Mouse (Mus musculus) bone marrow macrophage, adult 2 months (primary cell): Measurements from ENCODE around the gene Ackr4. TPM values are rescaled to one million over a fixed set of nuclear protein-coding genes. Genes with fewer than 3 reads are reported as not detected.
A peak's percentile ranks its signal among the peaks of the same experiment; 100 is the strongest.

ENCODE experiments used
- H3K27ac ChIP-seq: 2 replicates; pipeline ENCODE4 v1.5.1; 2012; ENCODE audit warnings: low read depth, low read length; ENCODE audit not compliant: insufficient read depth
- H3K4me1 ChIP-seq: 2 replicates; pipeline ENCODE4 v1.6.1; 2012; ENCODE audit warnings: low read length; ENCODE audit not compliant: control insufficient read depth, insufficient read depth
- H3K4me3 ChIP-seq: 2 replicates; pipeline ENCODE4 v1.5.1; 2012; ENCODE audit warnings: mild to moderate bottlenecking, low read length, moderate library complexity; ENCODE audit not compliant: insufficient read depth
- CTCF ChIP-seq: IDR thresholded peaks from 2 replicates; pipeline ENCODE4 v1.5.1; 2012; ENCODE audit warnings: low read depth, mild to moderate bottlenecking, low read length, moderate library complexity
- POLR2A ChIP-seq: IDR thresholded peaks from 2 replicates; pipeline ENCODE4 v1.6.1; 2012; ENCODE audit warnings: mild to moderate bottlenecking, low read depth, low read length, borderline replicate concordance
- polyA plus RNA-seq: library from polyadenylated mRNA; stranded (reverse); fragments of >200 nt; gene quantifications from 2 replicates; pipeline ENCODE4 v1.2.4, GENCODE M21; 2012; ENCODE audit not compliant: missing spikeins, insufficient read depth, insufficient read length

Gene Ackr4
- polyA plus RNA-seq, 1 experiment: not detected

DNA sequence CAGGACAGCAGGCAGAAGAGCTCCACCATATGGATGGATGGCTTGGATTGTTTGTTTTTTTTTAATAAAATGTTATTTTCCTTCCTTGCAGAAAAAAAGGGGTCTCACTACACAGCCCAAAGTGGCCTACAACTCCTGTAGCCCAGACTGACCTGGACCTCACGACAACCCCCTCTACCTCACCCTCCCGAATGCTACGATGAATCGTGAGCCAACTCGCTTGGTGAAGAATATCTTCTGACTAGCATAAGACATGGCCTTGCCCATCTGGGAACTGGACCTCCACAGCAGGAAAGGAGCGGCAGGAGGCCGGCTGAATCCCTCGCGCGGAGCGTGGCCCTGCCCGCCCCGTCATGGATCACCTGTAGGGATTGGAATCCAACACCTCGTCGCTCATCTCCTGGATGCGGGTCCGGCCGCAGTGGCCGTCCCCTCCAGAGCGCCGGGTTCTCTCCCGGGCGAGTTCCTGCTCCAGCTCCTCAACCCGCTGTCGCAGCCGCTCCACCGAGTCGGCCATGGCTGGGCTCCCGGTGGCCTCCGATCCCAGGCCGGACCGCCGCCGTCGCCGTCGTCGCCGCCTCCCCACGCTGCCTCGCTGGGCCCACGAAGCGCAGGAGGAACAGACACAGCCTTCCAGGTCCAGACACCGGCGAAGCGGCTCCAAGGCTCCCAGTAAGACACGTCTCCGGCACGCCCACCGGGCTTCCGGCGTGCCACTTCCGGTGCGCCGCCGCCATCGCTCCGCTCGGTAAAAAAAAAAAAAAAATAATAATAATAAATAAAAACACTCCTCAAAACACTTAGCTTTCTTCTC lies 64.1 kb downstream of the Ackr4 start, which contains the start of gene Uba5:
Gene Uba5 (minus strand): TSS at position 705 of the 814 bp plus-strand sequence.
- no peak for TF ChIP-seq CTCF
- no peak for TF ChIP-seq POLR2A
- Histone ChIP-seq H3K27ac (peak within 1 kb of the TSS; percentile 44; the same call in 1 of the 2 replicates), H3K4me3 (peak within 1 kb of the TSS; percentile 95), H3K4me1 (peaks cover 6% of the 10 kb centered on the region)

DNA sequence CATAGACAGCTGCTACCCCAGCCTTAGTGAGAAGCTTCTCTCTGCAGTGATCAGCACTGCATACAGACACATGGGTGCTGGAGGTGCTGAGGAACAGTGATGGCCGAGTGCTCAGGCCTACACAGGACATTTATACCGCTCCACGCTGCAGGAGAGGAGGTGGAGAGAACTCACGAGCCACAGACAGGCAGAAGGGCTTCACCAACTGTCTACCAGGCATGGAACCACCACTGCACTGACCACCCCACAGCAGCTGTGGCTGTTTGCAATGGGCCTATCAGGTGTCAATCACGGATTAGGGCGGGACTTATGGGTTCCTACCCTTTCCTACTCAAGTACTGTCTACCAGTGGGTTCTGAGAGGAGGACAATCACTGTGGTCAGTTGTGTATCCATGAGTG lies 75.7 kb downstream of the Ackr4 start:
- no peak overlapping the region for H3K4me3 ChIP-seq
- peaks cover 3% of the 10 kb centered on the region for H3K4me1 ChIP-seq
- no peak for TF ChIP-seq CTCF
- H3K27ac ChIP-seq: no peak overlapping the region

DNA sequence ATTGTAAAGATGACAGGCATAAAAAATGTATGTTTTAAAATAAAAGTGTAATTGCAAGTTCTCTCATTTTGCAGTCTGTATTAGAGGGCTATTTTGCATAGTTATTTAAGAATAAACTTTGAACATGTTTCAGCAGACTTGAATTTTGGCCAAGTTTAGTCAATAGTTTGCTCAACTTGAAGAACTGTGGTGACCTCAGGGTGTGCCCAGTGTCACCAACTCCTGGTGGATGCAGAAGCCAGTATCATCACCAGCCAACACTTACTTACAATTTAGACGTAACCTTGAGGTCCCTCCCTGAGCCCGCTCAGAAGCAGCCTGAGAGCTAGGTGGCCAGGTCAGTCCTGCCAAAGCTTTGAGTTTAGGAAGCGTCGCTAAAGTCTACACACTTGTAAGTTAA lies 83.1 kb downstream of the Ackr4 start:
- TF ChIP-seq POLR2A: no peak
- no peak for TF ChIP-seq CTCF
- no peak overlapping the region for H3K4me3 ChIP-seq
- H3K4me1 ChIP-seq: peaks cover 11% of the 10 kb centered on the region
- H3K27ac ChIP-seq: no peak overlapping the region

DNA sequence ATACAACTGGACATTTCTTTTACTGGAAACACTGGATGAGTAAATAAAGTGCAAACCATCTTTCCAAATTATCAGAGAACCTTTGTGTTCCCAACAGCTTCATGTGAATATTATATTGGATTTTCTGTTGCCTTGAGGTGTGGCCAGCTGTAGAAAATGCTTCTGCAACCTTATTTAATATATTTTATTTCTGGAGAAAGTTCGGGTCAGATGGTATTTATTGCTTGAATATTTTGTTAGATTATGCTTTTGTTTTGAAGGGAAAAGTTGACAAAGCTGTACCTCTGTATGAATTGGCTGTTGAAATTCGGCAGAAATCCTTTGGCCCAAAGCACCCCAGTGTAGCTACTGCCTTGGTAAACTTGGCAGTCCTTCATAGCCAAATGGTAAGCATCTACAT lies 86.4 kb downstream of the Ackr4 start, which contains the start of gene Gm28305:
Gene Gm28305 (plus strand): TSS at position 301 of the 400 bp plus-strand sequence.
- peaks cover 14% of the 10 kb centered on the region for H3K4me1 ChIP-seq
- no peak for TF ChIP-seq CTCF
- TF ChIP-seq POLR2A: no peak
- H3K27ac ChIP-seq: peak within 1 kb of the TSS; percentile 28; the same call in 1 of the 2 replicates
- peak within 1 kb of the TSS; percentile 65 for H3K4me3 ChIP-seq

DNA sequence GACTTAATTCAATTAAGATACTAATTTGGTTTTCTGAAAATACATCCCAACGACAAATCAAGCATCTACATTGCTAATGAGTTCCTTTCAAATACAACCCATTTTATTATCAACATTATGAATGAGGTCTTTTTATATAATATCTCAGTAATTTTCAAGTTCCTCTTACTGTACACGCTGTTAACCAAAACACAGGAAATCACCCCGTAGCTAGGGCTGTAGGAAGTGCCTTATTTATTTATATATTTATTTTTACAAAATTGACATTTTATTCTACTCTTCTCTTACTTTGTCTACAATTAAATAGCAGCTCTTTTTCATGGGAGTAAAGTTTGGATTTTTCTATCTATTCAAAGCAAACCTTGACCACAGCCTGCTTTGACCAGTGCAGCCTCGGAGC lies 87.0 kb downstream of the Ackr4 start:
- Histone ChIP-seq H3K4me3 (peak overlapping the region; percentile 65), H3K4me1 (peaks cover 14% of the 10 kb centered on the region), H3K27ac (peak overlapping the region; percentile 28; the same call in 1 of the 2 replicates)
- TF ChIP-seq CTCF (no peak), POLR2A (no peak)

DNA sequence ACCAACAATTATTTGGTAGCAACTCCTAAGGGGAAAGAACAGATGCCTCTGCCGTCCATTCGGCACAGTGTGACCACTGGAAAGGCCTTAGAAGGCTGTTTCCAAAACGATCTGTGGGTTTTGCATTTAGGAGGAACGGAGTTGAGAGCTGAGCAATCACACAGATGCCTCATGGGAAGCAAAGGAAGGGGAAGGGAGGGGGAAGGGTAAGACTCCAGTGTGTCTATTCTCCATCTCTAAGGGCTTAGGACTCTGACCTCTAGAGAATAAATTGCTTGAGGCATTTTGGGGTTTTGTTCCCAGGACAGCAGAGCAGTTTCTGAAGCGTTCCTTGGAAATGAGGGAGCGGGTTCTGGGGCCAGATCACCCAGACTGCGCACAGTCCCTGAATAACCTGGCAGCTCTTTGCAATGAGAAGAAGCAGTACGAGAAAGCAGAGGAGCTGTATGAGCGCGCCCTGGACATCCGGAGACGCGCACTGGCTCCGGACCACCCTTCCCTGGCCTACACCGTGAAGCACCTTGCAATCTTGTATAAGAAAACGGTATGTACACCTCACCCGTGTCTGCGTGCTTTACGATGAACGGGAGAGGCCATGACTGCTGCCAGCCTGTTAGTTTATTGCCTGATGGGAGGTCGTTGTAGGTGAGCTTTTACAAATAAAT lies 87.6 kb downstream of the Ackr4 start:
- TF ChIP-seq CTCF (no peak), POLR2A (no peak)
- peak overlapping the region; percentile 52 for H3K4me3 ChIP-seq

DNA sequence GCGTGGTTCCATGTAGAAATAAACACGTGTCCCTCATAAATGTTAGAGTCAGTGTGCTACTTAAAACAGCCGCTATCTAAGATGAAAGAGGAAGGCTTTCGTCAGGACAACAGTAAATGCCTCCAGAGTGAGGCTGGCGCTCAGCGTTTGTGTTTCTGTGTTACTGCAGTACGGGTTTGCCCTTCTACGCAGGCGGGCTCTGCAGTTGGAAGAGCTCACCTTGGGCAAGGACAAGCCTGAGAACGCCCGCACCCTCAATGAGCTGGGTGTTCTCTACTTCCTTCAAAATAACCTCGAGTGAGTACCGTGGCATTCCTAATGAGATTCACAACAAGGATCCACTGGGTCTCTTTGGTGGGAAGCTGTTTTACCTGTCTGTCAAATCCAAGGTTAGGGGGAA lies 88.5 kb downstream of the Ackr4 start:
- no peak overlapping the region for H3K4me3 ChIP-seq
- TF ChIP-seq POLR2A: no peak
- TF ChIP-seq CTCF: no peak
- H3K27ac ChIP-seq: no peak overlapping the region
- peaks cover 14% of the 10 kb centered on the region for H3K4me1 ChIP-seq

More for the DNA sequence above, 87.6 kb downstream of the Ackr4 start:
- Histone ChIP-seq H3K27ac (peak overlapping the region; percentile 48), H3K4me1 (peaks cover 14% of the 10 kb centered on the region)

DNA sequence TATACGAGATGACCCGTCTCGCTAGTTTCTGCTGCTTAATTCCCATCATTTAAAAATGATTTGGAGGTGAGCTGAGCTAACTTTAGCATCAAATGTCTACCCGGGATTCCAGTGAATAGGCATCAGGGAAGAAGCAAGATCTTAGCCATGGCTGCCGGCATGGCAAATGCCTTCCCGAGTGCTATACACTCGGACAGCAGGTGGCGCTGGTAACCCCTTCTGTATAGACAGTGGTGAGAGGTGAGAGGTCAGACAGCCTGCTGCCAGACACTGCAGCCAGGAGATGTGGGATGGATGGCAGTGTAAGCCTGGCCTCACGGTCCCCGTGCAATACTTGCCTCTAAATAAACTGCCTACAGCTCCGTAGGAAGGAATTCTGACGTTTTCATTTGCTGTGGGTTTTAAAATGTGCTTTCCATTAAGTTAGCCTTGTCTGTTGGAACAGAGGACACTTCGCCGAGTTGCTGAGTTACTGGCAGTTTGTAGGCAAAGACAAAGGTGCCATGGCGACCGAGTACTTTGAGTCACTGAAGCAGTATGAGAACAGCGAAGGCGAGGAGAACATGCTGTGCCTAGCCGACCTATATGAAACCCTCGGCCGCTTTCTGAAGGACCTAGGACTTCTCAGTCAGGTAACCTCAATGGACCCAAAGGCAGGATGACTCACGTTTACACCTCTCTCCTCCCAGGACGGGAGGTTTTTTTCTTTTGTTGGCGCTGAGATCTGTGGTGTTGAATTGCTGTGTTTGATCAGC lies 91.3 kb downstream of the Ackr4 start:
- no peak overlapping the region for H3K27ac ChIP-seq
- H3K4me1 ChIP-seq: peaks cover 14% of the 10 kb centered on the region
- TF ChIP-seq CTCF (peak; percentile 51; the same call in 1 of the 2 replicates), POLR2A (no peak)
- no peak overlapping the region for H3K4me3 ChIP-seq

DNA sequence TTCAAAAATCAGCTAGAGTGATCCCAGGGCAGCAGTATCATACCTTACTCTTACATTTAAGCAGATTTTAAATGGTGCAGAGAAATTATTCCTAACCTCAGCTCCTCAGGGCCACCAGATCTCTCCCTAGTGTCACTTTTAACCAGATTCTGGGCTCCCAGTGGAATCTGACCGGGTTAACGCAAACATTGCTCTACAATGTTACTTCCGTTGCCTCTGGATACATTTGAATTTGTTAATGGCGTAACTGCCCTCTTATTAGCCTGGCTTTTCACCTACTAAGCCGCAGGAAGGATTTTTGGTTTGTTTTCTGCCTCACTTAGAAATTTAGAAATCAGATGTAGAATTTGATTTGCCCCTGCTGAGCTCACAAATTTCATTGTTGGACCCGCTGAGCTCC lies 92.0 kb downstream of the Ackr4 start:
- Histone ChIP-seq H3K4me1 (peaks cover 12% of the 10 kb centered on the region), H3K4me3 (no peak overlapping the region), H3K27ac (no peak overlapping the region)
- TF ChIP-seq POLR2A: no peak
- no peak for TF ChIP-seq CTCF
